Mouse (Mus musculus): Measurements from ENCODE around the gene Necap2.

GRCm38 (mm10) chr4:141031733-141032132 is 46.4 kb downstream of the Necap2 start:
- TF ChIP-seq POLR2A (IDR thresholded peaks at IDR 0.05; ENCODE audit: control insufficient read depth, low read depth, low read length), result no peak
- TF ChIP-seq CTCF (IDR thresholded peaks at IDR 0.05; ENCODE audit: control insufficient read depth, insufficient read depth, insufficient replicate concordance, low read depth, low read length), result peak; percentile 94
